Mouse (Mus musculus): ENCODE results near the gene Klri1.
"Not testable (repeated sequence)": the region's sequence is repeated elsewhere in the genome, so short reads cannot be mapped to it uniquely, and the experiment has no call there.

Gene Klri1

DNA sequence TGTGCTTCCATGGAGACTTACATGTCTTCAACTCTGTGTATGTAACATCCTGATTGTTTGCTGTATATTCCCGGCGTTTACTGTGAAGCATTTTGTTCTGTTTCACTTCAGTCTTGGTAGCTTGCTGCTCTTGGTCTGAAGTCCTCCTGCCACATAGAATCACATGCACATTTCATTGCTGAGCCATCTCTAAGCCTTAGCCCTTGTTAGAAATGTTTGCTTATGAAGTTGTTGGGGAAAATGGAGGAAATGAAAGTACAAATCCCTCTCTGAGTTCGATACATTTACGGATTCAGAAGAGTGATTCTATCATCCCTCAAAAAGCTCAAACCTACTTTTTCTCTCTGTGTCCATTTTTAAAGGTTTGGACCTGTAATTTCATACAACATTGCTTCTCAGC is at the start of gene Klri1:
Gene Klri1, minus strand, starts transcription at position 101 of the 400 bp plus-strand sequence.
- no peak for DNase-seq (ENCODE audit: low spot score)

GRCm38 (mm10) chr6:129747654-129748032 is 30.7 kb upstream of the Klri1 start:
- no peak for DNase-seq (ENCODE audit: low spot score)

DNA sequence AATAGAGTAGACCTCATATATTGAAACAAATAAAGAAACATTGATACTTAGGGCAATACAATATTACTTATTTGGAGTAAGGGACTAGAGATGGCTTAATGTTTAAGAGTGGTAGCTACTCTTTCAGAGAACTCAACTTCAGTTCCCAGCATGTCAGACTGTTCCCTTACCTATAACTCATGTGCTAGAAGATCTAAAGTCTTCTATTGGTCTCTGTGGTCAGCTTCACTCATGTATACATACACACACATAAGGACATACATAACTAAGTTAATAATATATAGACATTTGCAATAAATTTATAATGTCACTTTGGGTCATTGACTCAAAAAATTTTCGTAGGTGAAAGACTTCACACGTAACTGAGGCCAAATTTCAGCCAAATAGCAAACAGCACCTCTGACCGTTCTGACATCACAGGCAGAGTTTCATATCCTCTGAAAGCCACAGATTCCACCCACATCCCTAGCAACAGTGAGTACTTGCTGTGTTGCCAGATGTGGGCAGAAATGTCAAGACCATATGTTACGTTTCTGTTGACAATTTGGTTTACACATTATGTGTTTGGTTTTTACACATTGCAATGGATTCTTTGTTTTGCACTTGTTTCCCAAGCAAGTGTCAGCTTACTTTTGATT is 30.2 kb upstream of the Klri1 start:
- DNase-seq (ENCODE audit: low spot score): no peak

DNA sequence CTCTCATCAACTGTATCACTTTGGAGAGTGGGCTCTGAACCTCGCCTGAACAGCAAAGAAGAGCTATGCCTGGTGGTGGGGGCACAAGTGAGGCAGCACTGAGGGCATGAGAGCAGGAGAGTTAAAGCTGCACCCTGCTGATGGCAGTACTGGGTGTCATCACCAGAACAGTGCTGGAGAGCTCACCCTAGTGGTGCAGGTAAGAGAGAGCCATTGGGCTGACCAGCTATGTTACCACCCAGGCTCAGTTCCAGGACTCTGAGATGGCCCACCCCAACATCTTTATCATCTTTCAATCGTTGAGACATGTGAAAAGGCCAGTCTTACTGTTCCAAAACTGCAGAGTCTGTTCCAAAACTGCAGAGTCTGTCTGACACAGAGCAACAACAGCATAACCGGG is 29.2 kb upstream of the Klri1 start:
- no peak for DNase-seq (ENCODE audit: low spot score)

DNA sequence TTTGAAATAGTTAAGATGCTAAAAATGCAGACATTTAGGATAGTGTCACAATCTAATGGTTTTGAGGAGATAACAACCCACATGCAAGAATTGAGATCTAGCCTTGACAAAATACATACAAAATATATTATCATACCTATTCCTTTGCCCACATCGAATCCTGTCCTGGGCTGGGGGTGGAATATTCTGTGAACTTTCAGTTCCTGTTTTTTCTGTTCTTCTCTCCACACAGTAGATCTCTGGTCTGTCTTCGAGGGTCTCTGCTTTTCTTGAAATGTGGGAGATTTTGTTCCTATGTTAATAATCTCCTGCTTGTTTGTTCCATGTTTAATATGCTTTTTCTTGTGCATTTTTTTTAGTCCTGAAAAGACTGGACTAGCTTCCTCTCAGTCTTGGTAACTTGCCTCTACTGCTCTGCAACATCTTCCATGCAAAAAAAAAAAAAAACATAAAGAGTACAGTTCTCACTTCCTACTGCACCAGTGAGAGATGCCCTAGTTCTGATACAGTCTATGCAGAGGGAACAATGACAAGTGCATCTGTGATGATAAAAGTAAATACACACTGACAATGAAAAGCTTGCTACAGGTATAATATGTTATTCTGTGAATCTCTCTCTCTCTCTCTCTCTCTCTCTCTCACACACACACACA is 23.3 kb upstream of the Klri1 start, which contains the start of gene Klri2:
Gene Klri2, minus strand, starts transcription at position 416 of the 653 bp plus-strand sequence.
- no peak for DNase-seq (ENCODE audit: low spot score)

DNA sequence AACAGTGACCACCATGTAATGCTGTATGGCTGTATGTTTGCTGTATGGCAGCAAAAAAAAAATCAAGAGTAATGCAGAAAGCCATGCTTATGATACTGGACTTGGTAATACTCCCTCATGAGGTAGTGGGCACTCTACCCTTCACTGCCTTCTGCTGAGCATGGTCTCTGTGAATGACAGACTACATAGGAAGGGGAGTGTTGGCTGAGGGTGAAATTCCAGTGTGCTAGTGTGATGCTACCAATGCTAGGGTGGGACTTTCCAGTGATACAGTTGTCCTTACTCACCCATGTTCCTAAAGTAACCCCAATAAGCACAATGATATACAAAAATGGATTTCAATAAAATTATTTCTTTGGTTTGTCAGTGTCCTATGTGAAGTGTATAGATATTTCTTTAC is 19.5 kb upstream of the Klri1 start:
- no peak for DNase-seq (ENCODE audit: low spot score)

GRCm38 (mm10) chr6:129727237-129727636 is 10.3 kb upstream of the Klri1 start:
- DNase-seq (ENCODE audit: low spot score): no peak

- DNase-seq (ENCODE audit: low spot score): no peak
Measured at GRCm38 (mm10) chr6:129721390-129721789, 4.5 kb upstream of the Klri1 start.

DNA sequence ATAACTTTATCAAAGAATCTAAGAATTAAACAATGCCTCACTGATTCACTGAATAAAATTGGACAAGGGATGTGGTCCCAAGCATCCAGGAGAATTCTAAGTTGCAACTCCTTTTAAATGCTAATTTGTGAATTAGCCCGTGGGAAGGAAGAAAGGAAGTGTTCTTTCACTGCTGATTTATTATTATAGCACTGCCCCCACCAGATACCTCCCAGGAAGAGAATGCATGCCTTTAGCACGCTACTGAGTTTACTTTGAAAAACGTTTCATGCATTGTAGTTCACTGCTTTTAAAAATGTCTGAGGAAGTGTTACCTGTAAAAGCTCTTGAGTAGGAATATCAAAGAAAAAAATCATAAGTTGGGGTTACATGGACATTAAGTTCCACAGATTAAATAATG is 3.6 kb upstream of the Klri1 start:
- no peak for DNase-seq (ENCODE audit: low spot score)

- no peak for DNase-seq (ENCODE audit: low spot score)
Measured at GRCm38 (mm10) chr6:129713566-129713965, 3.4 kb downstream of the Klri1 start.

DNA sequence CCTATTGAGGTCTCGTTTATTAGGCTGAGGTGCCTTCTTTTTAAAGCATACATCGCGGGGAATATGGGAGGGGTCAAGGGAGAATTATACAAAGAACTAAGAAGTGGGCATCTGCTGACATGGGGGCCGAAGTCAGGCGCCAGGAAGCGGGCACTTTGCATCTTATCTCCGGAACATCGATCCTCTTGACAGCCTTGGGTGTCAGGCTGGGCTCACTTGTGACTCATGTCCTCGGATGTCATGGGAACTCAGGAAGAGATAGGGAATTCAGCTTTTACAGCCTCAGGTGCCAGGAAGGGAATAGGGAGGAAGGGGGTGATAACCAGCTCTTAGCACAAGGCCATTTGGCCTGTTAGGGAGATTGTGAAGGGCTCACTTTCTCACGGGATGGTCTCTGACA is 25.5 kb downstream of the Klri1 start:
- not testable (repeated sequence) for DNase-seq (ENCODE audit: low spot score)

- no peak for DNase-seq (ENCODE audit: low spot score)
Measured at GRCm38 (mm10) chr6:129680379-129680778, 36.6 kb downstream of the Klri1 start.

DNA sequence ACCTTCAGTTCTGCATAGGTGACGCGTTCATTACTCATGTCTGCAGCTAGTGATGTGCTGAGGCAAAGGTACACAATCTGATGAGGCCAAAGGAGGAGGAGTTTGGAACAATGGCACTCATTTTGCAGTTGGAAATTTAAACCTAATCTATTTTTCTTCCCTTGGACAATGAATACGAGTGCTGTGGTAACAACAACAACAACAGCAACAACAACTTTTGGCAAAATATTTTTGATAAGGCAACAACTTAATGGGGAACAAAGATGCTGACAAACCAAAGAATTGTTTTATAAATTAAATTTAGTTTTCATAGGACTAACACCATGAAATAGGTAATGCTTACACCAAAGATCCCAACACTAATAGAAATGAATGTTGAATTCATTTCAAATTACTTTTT is 38.1 kb downstream of the Klri1 start, which contains the start of gene Klrc1:
Gene Klrc1, minus strand, starts transcription at position 101 of the 400 bp plus-strand sequence.
- DNase-seq (ENCODE audit: low spot score): no peak

DNA sequence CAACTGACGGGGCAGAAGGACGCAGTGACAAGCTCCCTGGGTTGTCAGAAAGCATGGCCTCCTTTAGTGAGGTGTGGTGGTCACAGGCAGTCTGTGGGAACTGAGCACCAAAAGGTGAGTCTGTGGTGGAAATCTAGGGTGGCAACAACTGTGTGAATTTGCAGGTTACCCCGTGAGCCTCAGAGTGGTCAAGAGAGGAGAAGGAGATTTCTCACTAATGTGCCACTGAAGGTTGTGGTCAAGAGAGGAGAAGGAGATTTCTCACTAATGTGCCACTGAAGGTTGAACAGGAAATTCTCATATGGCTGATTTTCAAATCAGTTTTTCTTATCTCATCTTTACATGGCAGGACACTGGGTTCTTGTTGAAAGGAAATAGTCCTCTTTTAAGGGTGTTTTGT is 55.6 kb downstream of the Klri1 start:
- DNase-seq (ENCODE audit: low spot score): not testable (repeated sequence)

DNA sequence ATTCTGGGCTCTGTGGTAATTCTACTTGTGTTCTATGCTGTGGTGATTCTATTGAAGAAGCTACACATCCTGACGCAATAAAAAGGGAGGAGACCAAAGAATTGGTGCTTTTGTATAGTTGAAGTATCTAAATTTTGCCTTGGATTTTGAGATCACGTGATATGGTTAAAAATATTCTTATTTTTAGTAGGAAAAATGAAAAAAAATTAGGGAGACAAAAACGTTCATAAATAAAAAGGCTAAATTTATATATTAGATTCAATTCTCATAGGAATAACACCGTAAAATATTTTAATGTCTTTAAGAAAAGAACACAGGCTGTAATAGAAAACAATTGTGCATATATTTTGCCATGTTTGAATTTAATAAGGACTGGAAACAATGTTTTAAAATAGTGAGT is 56.3 kb downstream of the Klri1 start, which contains the start of gene Klrc2:
Gene Klrc2, minus strand, starts transcription at position 101 of the 400 bp plus-strand sequence.
- DNase-seq (ENCODE audit: low spot score): not testable (repeated sequence)

Measured in testis, postnatal 10 days (tissue).